Mouse (Mus musculus): ENCODE measurements around the gene Srgap3. TPM values are rescaled to one million over a fixed set of nuclear protein-coding genes. Genes with fewer than 3 reads are reported as not detected.

Srgap3 gene
- polyA plus RNA-seq, 1 experiment from 2014 or later = 33.7 TPM

DNA sequence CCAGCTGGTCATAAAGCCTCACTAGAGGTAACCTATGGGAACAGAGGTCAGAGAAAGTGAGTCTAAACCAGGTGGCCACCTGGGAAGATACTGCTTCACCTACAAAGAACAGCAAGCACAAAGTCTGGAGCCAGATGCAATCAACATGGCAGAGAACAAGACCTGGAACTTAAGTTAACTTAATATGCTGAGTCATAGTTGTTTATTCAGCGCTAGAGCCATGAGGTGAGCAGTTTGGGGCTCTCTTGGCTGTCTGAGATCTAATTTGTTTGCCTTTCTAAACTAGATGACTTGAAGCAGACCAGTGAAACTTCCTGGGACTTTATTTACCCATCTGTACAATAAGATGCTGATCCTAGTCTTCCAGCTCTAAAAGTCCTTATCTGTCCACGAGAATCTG is 263.0 kb downstream of the Srgap3 start:
- ATAC-seq (replicated peaks) = no peak
- H3K4me3 ChIP-seq = no peak overlapping the region
- WGBS = 77% methylated on average over 2 of the region's 2 CpGs
- no peaks in the 10 kb centered on the region for H3K4me1 ChIP-seq
- no peak overlapping the region for H3K27ac ChIP-seq (replicated peaks)
- H3K27me3 ChIP-seq = no peaks in the 10 kb centered on the region
- H3K9me3 ChIP-seq = no peaks in the 10 kb centered on the region
- no peak overlapping the region for H3K9ac ChIP-seq (replicated peaks)
- H3K4me2 ChIP-seq (replicated peaks) = no peak overlapping the region
- no peaks in the 10 kb centered on the region; the same call in 1 of the 2 replicates for H3K36me3 ChIP-seq

Other genes starting within 250 kb of the Srgap3 start
- gene Thumpd3, start 99.0 kb upstream of the Srgap3 start, polyA plus RNA-seq (2015; fragmentation: Nextera tagmentation; extraction: Ambion mirVana) = 55.5 and 60.7 TPM in 2 replicates
- gene Setd5, start 130.1 kb upstream of the Srgap3 start, polyA plus RNA-seq (2015; fragmentation: Nextera tagmentation; extraction: Ambion mirVana) = 52.2 and 53.4 TPM in 2 replicates
- 42.3 and 44.6 TPM in 2 replicates for gene Lhfpl4, start 248.1 kb upstream of the Srgap3 start, polyA plus RNA-seq (2015; fragmentation: Nextera tagmentation; extraction: Ambion mirVana)

Measured in forebrain, embryonic 15.5 days (tissue).